Mouse (Mus musculus) neural tube, embryonic 13.5 days (tissue): Measurements from ENCODE around the gene Ikbke. TPM values are rescaled to one million over a fixed set of nuclear protein-coding genes. Genes with fewer than 3 reads are reported as not detected.

Experiments used
- ATAC-seq: fragments of 200-750 bp; cut with Nextera tagmentation; 2 replicates; pipeline ENCODE4 v1.8.0; 2017; ENCODE audit warnings: low read depth, mild to moderate bottlenecking, moderate TSS enrichment, moderate library complexity
- H3K27ac ChIP-seq: fragments of 300-500 bp; sonication (generic); replicated peaks from 2 replicates; pipeline ENCODE4 v1.5.1; 2015; ENCODE audit warnings: moderate library complexity, mild to moderate bottlenecking, inconsistent platforms
- H3K27me3 ChIP-seq: fragments of 300-500 bp; sonication (generic); 2 replicates; pipeline ENCODE4 v1.6.1; 2015; ENCODE audit warnings: mild to moderate bottlenecking, inconsistent platforms
- H3K36me3 ChIP-seq: fragments of 300-500 bp; sonication (generic); 2 replicates; pipeline ENCODE4 v1.6.1; 2015; ENCODE audit warnings: mild to moderate bottlenecking, inconsistent platforms
- H3K4me1 ChIP-seq: fragments of 300-500 bp; sonication (generic); replicated peaks from 2 replicates; pipeline ENCODE4 v1.6.1; 2015; ENCODE audit warnings: inconsistent platforms
- H3K4me2 ChIP-seq: fragments of 300-500 bp; sonication (generic); 2 replicates; pipeline ENCODE4 v1.6.1; 2015; ENCODE audit warnings: inconsistent platforms, mild to moderate bottlenecking, moderate library complexity
- H3K4me3 ChIP-seq: fragments of 300-500 bp; sonication (generic); 2 replicates; pipeline ENCODE4 v1.5.1; 2015; ENCODE audit warnings: mild to moderate bottlenecking, inconsistent platforms
- H3K9ac ChIP-seq: fragments of 300-500 bp; sonication (generic); 2 replicates; pipeline ENCODE4 v1.6.1; 2015; ENCODE audit warnings: moderate library complexity, mild to moderate bottlenecking, inconsistent platforms
- H3K9me3 ChIP-seq: fragments of 300-500 bp; sonication (generic); 2 replicates; pipeline ENCODE4 v1.6.1; 2016; ENCODE audit warnings: inconsistent platforms
- WGBS: fragments of 180-500 bp; shearing (Covaris S2); methylation state at CpG from one replicate; pipeline ENCODE4 v1.1.7; 2015; 5-methylcytosine and 5-hydroxymethylcytosine counted together
- polyA plus RNA-seq: library from polyadenylated mRNA; unstranded; fragments of >200 nt; fragmentation: Nextera tagmentation; extraction: Ambion mirVana; gene quantifications from 2 replicates; pipeline ENCODE4 v1.2.1, GENCODE M21; 2015

Gene Ikbke
- polyA plus RNA-seq, 1 experiment from 2014 or later, result 0.91 TPM

GRCm38 (mm10) chr1:131224848-131225471 lies 54.4 kb downstream of the Ikbke start:
- Histone ChIP-seq H3K27me3 (no peaks in the 10 kb centered on the region), H3K4me1 (no peaks in the 10 kb centered on the region), H3K4me2 (no peak overlapping the region), H3K4me3 (no peak overlapping the region), H3K9ac (no peak overlapping the region), H3K9me3 (no peaks in the 10 kb centered on the region), H3K27ac (no peak overlapping the region), H3K36me3 (no peaks in the 10 kb centered on the region)
- ATAC-seq, result peak; percentile 36; the same call in 1 of the 2 replicates
- 70% methylated on average over 12 of the region's 12 CpGs for WGBS

GRCm38 (mm10) chr1:131223345-131223744 lies 56.1 kb downstream of the Ikbke start:
- Histone ChIP-seq H3K4me1 (no peaks in the 10 kb centered on the region), H3K4me2 (no peak overlapping the region), H3K27ac (no peak overlapping the region), H3K36me3 (no peaks in the 10 kb centered on the region), H3K4me3 (no peak overlapping the region), H3K9ac (no peak overlapping the region), H3K27me3 (no peaks in the 10 kb centered on the region), H3K9me3 (no peaks in the 10 kb centered on the region)
- ATAC-seq, result no peak
- WGBS, result 95% methylated on average over 2 of the region's 2 CpGs

- no peaks in the 10 kb centered on the region for H3K36me3 ChIP-seq
- H3K4me1 ChIP-seq, result no peaks in the 10 kb centered on the region
- H3K4me2 ChIP-seq, result no peak overlapping the region
- H3K4me3 ChIP-seq, result no peak overlapping the region
- H3K27ac ChIP-seq, result no peak overlapping the region
- no peak overlapping the region for H3K9ac ChIP-seq
- H3K9me3 ChIP-seq, result no peaks in the 10 kb centered on the region
- no peak for ATAC-seq
- WGBS, result 88% methylated on average over 13 of the region's 13 CpGs
- H3K27me3 ChIP-seq, result no peaks in the 10 kb centered on the region
Observed at GRCm38 (mm10) chr1:131221822-131222590, 57.4 kb downstream of the Ikbke start.

GRCm38 (mm10) chr1:131218933-131219332 lies 60.5 kb downstream of the Ikbke start:
- Histone ChIP-seq H3K4me1 (no peaks in the 10 kb centered on the region), H3K36me3 (no peaks in the 10 kb centered on the region), H3K9ac (no peak overlapping the region), H3K4me3 (no peak overlapping the region), H3K27me3 (no peaks in the 10 kb centered on the region), H3K4me2 (no peak overlapping the region), H3K9me3 (no peaks in the 10 kb centered on the region), H3K27ac (no peak overlapping the region)
- ATAC-seq, result no peak
- 92% methylated on average over 11 of the region's 11 CpGs for WGBS

GRCm38 (mm10) chr1:131213361-131213760 lies 66.0 kb downstream of the Ikbke start:
- H3K9ac ChIP-seq, result no peak overlapping the region
- no peak overlapping the region for H3K4me2 ChIP-seq
- H3K27me3 ChIP-seq, result no peaks in the 10 kb centered on the region
- H3K27ac ChIP-seq, result no peak overlapping the region
- no peaks in the 10 kb centered on the region for H3K4me1 ChIP-seq
- H3K4me3 ChIP-seq, result no peak overlapping the region
- no peaks in the 10 kb centered on the region for H3K9me3 ChIP-seq
- ATAC-seq, result no peak
- H3K36me3 ChIP-seq, result no peaks in the 10 kb centered on the region
- 77% methylated on average over 6 of the region's 6 CpGs for WGBS

GRCm38 (mm10) chr1:131212956-131213355 lies 66.5 kb downstream of the Ikbke start:
- 71% methylated on average over 5 of the region's 5 CpGs for WGBS
- H3K4me3 ChIP-seq, result no peak overlapping the region
- H3K9me3 ChIP-seq, result no peaks in the 10 kb centered on the region
- H3K9ac ChIP-seq, result no peak overlapping the region
- no peak for ATAC-seq
- no peak overlapping the region for H3K4me2 ChIP-seq
- no peaks in the 10 kb centered on the region for H3K36me3 ChIP-seq
- H3K27ac ChIP-seq, result no peak overlapping the region
- no peaks in the 10 kb centered on the region for H3K4me1 ChIP-seq
- H3K27me3 ChIP-seq, result no peaks in the 10 kb centered on the region

- no peaks in the 10 kb centered on the region for H3K36me3 ChIP-seq
- ATAC-seq, result no peak
- H3K9me3 ChIP-seq, result no peaks in the 10 kb centered on the region
- H3K4me1 ChIP-seq, result no peaks in the 10 kb centered on the region
- H3K27me3 ChIP-seq, result no peaks in the 10 kb centered on the region
- no peak overlapping the region for H3K4me3 ChIP-seq
- H3K4me2 ChIP-seq, result no peak overlapping the region
- H3K9ac ChIP-seq, result no peak overlapping the region
- WGBS, result 84% methylated on average over 1 of the region's 1 CpGs
- no peak overlapping the region for H3K27ac ChIP-seq
Observed at GRCm38 (mm10) chr1:131211655-131212054, 67.8 kb downstream of the Ikbke start.

GRCm38 (mm10) chr1:131209971-131210426 lies 69.4 kb downstream of the Ikbke start:
- 68% methylated on average over 8 of the region's 8 CpGs for whole genome bisulfite sequencing
- Histone ChIP-seq H3K9ac (no peak overlapping the region), H3K4me3 (no peak overlapping the region), H3K4me2 (no peak overlapping the region), H3K36me3 (no peaks in the 10 kb centered on the region), H3K27ac (no peak overlapping the region), H3K27me3 (no peaks in the 10 kb centered on the region), H3K4me1 (no peaks in the 10 kb centered on the region), H3K9me3 (no peaks in the 10 kb centered on the region)
- ATAC-seq, result peak; percentile 32; the same call in 1 of the 2 replicates

GRCm38 (mm10) chr1:131208800-131209199 lies 70.6 kb downstream of the Ikbke start:
- no peak overlapping the region for H3K27ac ChIP-seq
- WGBS, result 68% methylated on average over 6 of the region's 6 CpGs
- no peaks in the 10 kb centered on the region for H3K36me3 ChIP-seq
- no peak for ATAC-seq
- no peak overlapping the region for H3K4me2 ChIP-seq
- 0 out of 2 replicates have a peak overlapping the region, but pooled peaks have one; percentile 3 for H3K9ac ChIP-seq
- H3K4me1 ChIP-seq, result no peaks in the 10 kb centered on the region
- no peak overlapping the region for H3K4me3 ChIP-seq
- no peaks in the 10 kb centered on the region for H3K9me3 ChIP-seq
- no peaks in the 10 kb centered on the region for H3K27me3 ChIP-seq

GRCm38 (mm10) chr1:131208081-131208480 lies 71.3 kb downstream of the Ikbke start:
- no peaks in the 10 kb centered on the region for H3K27me3 ChIP-seq
- no peak for ATAC-seq
- H3K4me2 ChIP-seq, result no peak overlapping the region
- no peak overlapping the region for H3K9ac ChIP-seq
- H3K27ac ChIP-seq, result no peak overlapping the region
- no peaks in the 10 kb centered on the region for H3K9me3 ChIP-seq
- no peaks in the 10 kb centered on the region for H3K36me3 ChIP-seq
- H3K4me3 ChIP-seq, result no peak overlapping the region
- 89% methylated on average over 5 of the region's 5 CpGs for WGBS
- H3K4me1 ChIP-seq, result no peaks in the 10 kb centered on the region

GRCm38 (mm10) chr1:131207531-131207930 lies 71.9 kb downstream of the Ikbke start:
- Histone ChIP-seq H3K4me2 (no peak overlapping the region), H3K9me3 (no peaks in the 10 kb centered on the region), H3K27ac (no peak overlapping the region), H3K9ac (no peak overlapping the region), H3K4me3 (no peak overlapping the region), H3K4me1 (no peaks in the 10 kb centered on the region), H3K36me3 (no peaks in the 10 kb centered on the region), H3K27me3 (no peaks in the 10 kb centered on the region)
- ATAC-seq, result peak; percentile 62
- WGBS, result 8% methylated on average over 5 of the region's 5 CpGs

- Histone ChIP-seq H3K4me3 (no peak overlapping the region), H3K36me3 (no peaks in the 10 kb centered on the region), H3K9me3 (no peaks in the 10 kb centered on the region), H3K27ac (no peak overlapping the region), H3K9ac (no peak overlapping the region), H3K4me1 (no peaks in the 10 kb centered on the region), H3K4me2 (no peak overlapping the region), H3K27me3 (no peaks in the 10 kb centered on the region)
- WGBS, result 87% methylated on average over 5 of the region's 5 CpGs
- ATAC-seq, result no peak
Observed at GRCm38 (mm10) chr1:131206342-131206741, 73.1 kb downstream of the Ikbke start.
